Mouse (Mus musculus) kidney, postnatal 25 days (tissue): ENCODE results near the gene Sf3b3.

Experiments used
- DNase-seq, 2 experiments: peaks; one replicate each; pipeline ENCODE4 v3.0.0; 2021; ENCODE audit warnings: mixed read lengths in 2 of 2

Sf3b3 gene

GRCm38 (mm10) chr8:110804825-110805514 is 41.6 kb downstream of the Sf3b3 start:
- DNase-seq: peak in 1 of 2 experiments; percentile 39

GRCm38 (mm10) chr8:110803856-110804255 is 42.7 kb downstream of the Sf3b3 start:
- no peak for DNase-seq

- no peak for DNase-seq
Measured at GRCm38 (mm10) chr8:110802988-110803387, 43.6 kb downstream of the Sf3b3 start.

GRCm38 (mm10) chr8:110797086-110797485 is 49.5 kb downstream of the Sf3b3 start:
- DNase-seq: peak in 1 of 2 experiments; percentile 28

GRCm38 (mm10) chr8:110794363-110794965 is 52.1 kb downstream of the Sf3b3 start:
- DNase-seq: peak in 1 of 2 experiments; percentile 39

- DNase-seq: peak in 1 of 2 experiments; percentile 45
Measured at GRCm38 (mm10) chr8:110793936-110794335, 52.7 kb downstream of the Sf3b3 start.

GRCm38 (mm10) chr8:110793511-110793910 is 53.1 kb downstream of the Sf3b3 start:
- peak in 1 of 2 experiments; percentile 47 for DNase-seq

GRCm38 (mm10) chr8:110792574-110793200 is 53.9 kb downstream of the Sf3b3 start:
- DNase-seq: peak; percentile 82 to 93

GRCm38 (mm10) chr8:110791164-110791563 is 55.4 kb downstream of the Sf3b3 start:
- peak in 1 of 2 experiments; percentile 43 for DNase-seq

- no peak for DNase-seq
Measured at GRCm38 (mm10) chr8:110790270-110790669, 56.3 kb downstream of the Sf3b3 start.

GRCm38 (mm10) chr8:110789571-110789970 is 57.0 kb downstream of the Sf3b3 start:
- DNase-seq: peak in 1 of 2 experiments; percentile 42

- DNase-seq: no peak
Measured at GRCm38 (mm10) chr8:110788981-110789380, 57.6 kb downstream of the Sf3b3 start.

- peak in 1 of 2 experiments; percentile 48 for DNase-seq
Measured at GRCm38 (mm10) chr8:110787411-110787954, 59.1 kb downstream of the Sf3b3 start.

GRCm38 (mm10) chr8:110786934-110787333 is 59.7 kb downstream of the Sf3b3 start:
- DNase-seq: peak; percentile 62 to 80

- peak in 1 of 2 experiments; percentile 36 for DNase-seq
Measured at GRCm38 (mm10) chr8:110786501-110786900, 60.1 kb downstream of the Sf3b3 start.

GRCm38 (mm10) chr8:110785366-110785765 is 61.2 kb downstream of the Sf3b3 start:
- DNase-seq: no peak

- no peak for DNase-seq
Measured at GRCm38 (mm10) chr8:110779924-110780718, 66.5 kb downstream of the Sf3b3 start.

GRCm38 (mm10) chr8:110776335-110776734 is 70.3 kb downstream of the Sf3b3 start:
- no peak for DNase-seq

- no peak for DNase-seq
Measured at GRCm38 (mm10) chr8:110775721-110776120, 70.9 kb downstream of the Sf3b3 start.

GRCm38 (mm10) chr8:110775316-110775715 is 71.3 kb downstream of the Sf3b3 start:
- no peak for DNase-seq

- no peak for DNase-seq
Measured at GRCm38 (mm10) chr8:110774725-110775124, 71.9 kb downstream of the Sf3b3 start.

- DNase-seq: peak; percentile 88 to 91
Measured at GRCm38 (mm10) chr8:110774047-110774446, 72.5 kb downstream of the Sf3b3 start.

GRCm38 (mm10) chr8:110772452-110772851 is 74.1 kb downstream of the Sf3b3 start:
- DNase-seq: no peak
